Mouse (Mus musculus): ENCODE results near the gene Hoxb5. TPM values are rescaled to one million over a fixed set of nuclear protein-coding genes. Genes with fewer than 3 reads are reported as not detected.

Gene Hoxb5
- polyA plus RNA-seq, 1 experiment from 2014 or later = 0.09 TPM

DNA sequence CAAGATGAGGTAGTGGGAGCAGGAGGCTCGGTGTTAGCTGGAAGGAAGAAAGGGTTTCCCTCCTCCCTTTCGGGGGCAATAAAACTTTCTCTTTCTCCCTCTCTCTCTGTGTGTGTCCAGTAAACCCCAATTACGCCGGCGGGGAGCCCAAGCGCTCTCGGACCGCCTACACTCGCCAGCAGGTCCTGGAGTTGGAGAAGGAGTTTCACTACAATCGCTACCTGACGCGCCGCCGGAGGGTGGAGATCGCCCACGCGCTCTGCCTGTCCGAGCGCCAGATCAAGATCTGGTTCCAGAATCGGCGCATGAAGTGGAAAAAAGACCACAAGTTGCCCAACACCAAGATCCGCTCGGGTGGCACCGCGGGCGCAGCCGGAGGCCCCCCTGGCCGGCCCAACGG, 16.8 kb downstream of the Hoxb5 start:
- H3K4me1 ChIP-seq = 0 out of 2 replicates have a peak, but pooled peaks cover 3% of the 10 kb centered on the region
- H3K27me3 ChIP-seq (replicated peaks) = peaks cover 97% of the 10 kb centered on the region
- H3K9ac ChIP-seq = no peak overlapping the region
- H3K36me3 ChIP-seq (replicated peaks) = no peaks in the 10 kb centered on the region
- WGBS = 2% methylated on average over 29 of the region's 29 CpGs
- no peak overlapping the region for H3K4me2 ChIP-seq
- no peak overlapping the region for H3K4me3 ChIP-seq
- no peak for ATAC-seq (replicated peaks)
- no peak overlapping the region for H3K27ac ChIP-seq
- H3K9me3 ChIP-seq = no peaks in the 10 kb centered on the region

GRCm38 (mm10) chr11:96320688-96321087, 17.6 kb downstream of the Hoxb5 start:
- Histone ChIP-seq H3K4me1 (0 out of 2 replicates have a peak, but pooled peaks cover 3% of the 10 kb centered on the region), H3K27me3 (replicated peaks) (peaks cover 97% of the 10 kb centered on the region), H3K36me3 (replicated peaks) (no peaks in the 10 kb centered on the region), H3K9me3 (no peaks in the 10 kb centered on the region), H3K27ac (no peak overlapping the region), H3K9ac (no peak overlapping the region), H3K4me3 (no peak overlapping the region), H3K4me2 (no peak overlapping the region)
- no peak for ATAC-seq (replicated peaks)
- WGBS = 1% methylated on average over 17 of the region's 17 CpGs

- Histone ChIP-seq H3K36me3 (replicated peaks) (no peaks in the 10 kb centered on the region), H3K4me2 (no peak overlapping the region), H3K4me1 (0 out of 2 replicates have a peak, but pooled peaks cover 3% of the 10 kb centered on the region), H3K9ac (no peak overlapping the region), H3K27me3 (replicated peaks) (peaks cover 94% of the 10 kb centered on the region), H3K27ac (no peak overlapping the region), H3K4me3 (no peak overlapping the region), H3K9me3 (no peaks in the 10 kb centered on the region)
- WGBS = 6% methylated on average over 5 of the region's 5 CpGs
- no peak for ATAC-seq (replicated peaks)
These were observed 18.7 kb downstream of the Hoxb5 start for GRCm38 (mm10) chr11:96321846-96322245.

DNA sequence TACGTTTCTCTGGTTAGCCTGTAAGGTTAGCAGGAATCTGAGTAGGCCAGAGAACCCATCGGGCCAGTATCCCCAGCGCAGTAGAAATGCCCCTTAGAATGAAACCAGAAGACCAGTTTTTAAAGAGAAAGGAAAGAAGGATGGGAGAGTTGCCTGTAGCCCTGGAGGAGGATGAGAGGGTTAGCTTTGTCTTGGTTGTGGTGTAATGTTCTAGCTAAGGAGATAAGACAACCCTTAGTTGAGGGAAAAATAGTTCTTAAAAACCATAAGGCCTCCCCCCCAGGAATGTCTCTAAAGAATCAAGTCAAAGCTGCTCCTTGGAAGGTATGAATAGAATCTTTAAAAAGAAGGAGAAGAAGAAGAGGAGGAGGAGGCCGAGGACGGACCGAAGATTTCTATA, 19.6 kb downstream of the Hoxb5 start:
- no peak overlapping the region for H3K4me3 ChIP-seq
- H3K36me3 ChIP-seq (replicated peaks) = no peaks in the 10 kb centered on the region
- no peak overlapping the region for H3K9ac ChIP-seq
- H3K9me3 ChIP-seq = no peaks in the 10 kb centered on the region
- H3K4me1 ChIP-seq = 0 out of 2 replicates have a peak, but pooled peaks cover 3% of the 10 kb centered on the region
- H3K27ac ChIP-seq = no peak overlapping the region
- WGBS = 3% methylated on average over 6 of the region's 6 CpGs
- ATAC-seq (replicated peaks) = no peak
- no peak overlapping the region for H3K4me2 ChIP-seq
- H3K27me3 ChIP-seq (replicated peaks) = peaks cover 95% of the 10 kb centered on the region

DNA sequence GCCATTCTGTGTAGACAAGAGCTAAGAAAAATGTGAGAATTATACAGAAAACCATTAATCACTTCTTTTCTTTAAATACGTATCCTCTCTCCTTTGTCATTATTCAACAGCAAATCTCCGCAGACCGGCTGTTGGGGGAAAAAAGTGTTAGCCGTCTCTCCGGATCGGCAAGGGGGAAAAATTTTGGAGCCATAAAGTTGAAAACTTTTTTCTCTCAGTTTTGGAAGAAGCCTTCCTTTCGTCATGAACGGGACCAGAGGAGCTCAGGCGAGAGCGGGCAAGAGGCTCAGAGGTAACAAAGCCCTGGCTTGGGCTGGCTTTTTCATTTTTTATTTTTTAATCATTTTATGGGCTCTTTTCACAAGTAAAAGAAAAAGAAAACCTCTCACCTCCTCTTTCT, 20.0 kb downstream of the Hoxb5 start, which contains the start of gene Hoxb3:
Hoxb3 (plus strand) TSS at position 173 of the 400 bp plus-strand sequence.
- Histone ChIP-seq H3K27ac (no peak within 1 kb of the TSS), H3K9ac (no peak within 1 kb of the TSS), H3K27me3 (replicated peaks) (peaks cover 95% of the 10 kb centered on the region), H3K9me3 (no peaks in the 10 kb centered on the region), H3K36me3 (replicated peaks) (no peaks in the 10 kb centered on the region), H3K4me1 (0 out of 2 replicates have a peak, but pooled peaks cover 3% of the 10 kb centered on the region), H3K4me3 (no peak within 1 kb of the TSS), H3K4me2 (no peak within 1 kb of the TSS)
- 3% methylated on average over 10 of the region's 10 CpGs for WGBS
- no peak for ATAC-seq (replicated peaks)

GRCm38 (mm10) chr11:96324125-96324524, 21.0 kb downstream of the Hoxb5 start:
- no peak overlapping the region for H3K4me2 ChIP-seq

GRCm38 (mm10) chr11:96324965-96325364, 21.8 kb downstream of the Hoxb5 start:
- no peaks in the 10 kb centered on the region for H3K36me3 ChIP-seq (replicated peaks)
- H3K27me3 ChIP-seq (replicated peaks) = peaks cover 94% of the 10 kb centered on the region
- no peak overlapping the region for H3K27ac ChIP-seq
- WGBS = 3% methylated on average over 8 of the region's 8 CpGs
- H3K4me3 ChIP-seq = no peak overlapping the region
- H3K4me2 ChIP-seq = no peak overlapping the region
- H3K9ac ChIP-seq = no peak overlapping the region
- no peak for ATAC-seq (replicated peaks)
- no peaks in the 10 kb centered on the region for H3K9me3 ChIP-seq
- no peaks in the 10 kb centered on the region for H3K4me1 ChIP-seq

More at GRCm38 (mm10) chr11:96324125-96324524, 21.0 kb downstream of the Hoxb5 start:
- Histone ChIP-seq H3K27ac (no peak overlapping the region), H3K4me3 (no peak overlapping the region), H3K27me3 (replicated peaks) (peaks cover 95% of the 10 kb centered on the region), H3K9ac (no peak overlapping the region), H3K4me1 (no peaks in the 10 kb centered on the region), H3K36me3 (replicated peaks) (no peaks in the 10 kb centered on the region), H3K9me3 (no peaks in the 10 kb centered on the region)
- 0% methylated on average over 5 of the region's 5 CpGs for WGBS
- no peak for ATAC-seq (replicated peaks)

- H3K4me3 ChIP-seq = no peak overlapping the region
- no peaks in the 10 kb centered on the region for H3K4me1 ChIP-seq
- no peak overlapping the region for H3K4me2 ChIP-seq
- WGBS = 1% methylated on average over 22 of the region's 22 CpGs
- H3K9me3 ChIP-seq = no peaks in the 10 kb centered on the region
- H3K27me3 ChIP-seq (replicated peaks) = peaks cover 95% of the 10 kb centered on the region
- H3K36me3 ChIP-seq (replicated peaks) = no peaks in the 10 kb centered on the region
- no peak overlapping the region for H3K27ac ChIP-seq
- H3K9ac ChIP-seq = no peak overlapping the region
- no peak for ATAC-seq (replicated peaks)
These were observed 22.6 kb downstream of the Hoxb5 start for GRCm38 (mm10) chr11:96325747-96326212.

DNA sequence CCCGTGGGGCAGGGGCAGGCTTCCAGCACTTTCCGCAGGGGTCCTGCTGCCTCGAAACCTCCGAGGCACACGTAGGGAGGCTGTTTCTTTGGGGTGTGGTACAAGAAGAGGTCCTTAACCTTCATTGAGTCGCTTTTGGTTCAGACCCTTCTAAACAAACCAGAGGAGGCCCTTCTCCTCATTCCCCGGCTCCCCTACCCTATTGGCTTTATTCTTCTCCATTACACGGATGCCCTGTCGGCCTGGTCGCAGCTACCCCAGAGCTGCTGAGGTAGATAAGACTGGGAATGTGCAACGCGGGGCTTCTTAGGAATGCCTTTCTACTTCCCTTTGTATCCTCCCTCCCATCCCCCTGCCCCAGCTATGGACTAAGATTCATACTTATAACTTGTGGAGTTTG, 23.6 kb downstream of the Hoxb5 start:
- peaks cover 95% of the 10 kb centered on the region for H3K27me3 ChIP-seq (replicated peaks)
- no peak overlapping the region for H3K4me3 ChIP-seq
- ATAC-seq (replicated peaks) = no peak
- H3K4me2 ChIP-seq = no peak overlapping the region
- H3K27ac ChIP-seq = no peak overlapping the region
- H3K9me3 ChIP-seq = no peaks in the 10 kb centered on the region
- 2% methylated on average over 12 of the region's 12 CpGs for WGBS
- H3K36me3 ChIP-seq (replicated peaks) = no peaks in the 10 kb centered on the region
- no peak overlapping the region for H3K9ac ChIP-seq
- H3K4me1 ChIP-seq = no peaks in the 10 kb centered on the region

- Histone ChIP-seq H3K27me3 (replicated peaks) (peaks cover 95% of the 10 kb centered on the region), H3K9me3 (no peaks in the 10 kb centered on the region), H3K9ac (no peak overlapping the region), H3K4me3 (no peak overlapping the region), H3K4me2 (no peak overlapping the region), H3K27ac (no peak overlapping the region), H3K36me3 (replicated peaks) (no peaks in the 10 kb centered on the region), H3K4me1 (no peaks in the 10 kb centered on the region)
- 3% methylated on average over 7 of the region's 7 CpGs for WGBS
- no peak for ATAC-seq (replicated peaks)
These were observed 24.0 kb downstream of the Hoxb5 start for GRCm38 (mm10) chr11:96327122-96327521.

GRCm38 (mm10) chr11:96327750-96328149, 24.6 kb downstream of the Hoxb5 start:
- H3K4me3 ChIP-seq = no peak overlapping the region
- H3K36me3 ChIP-seq (replicated peaks) = no peaks in the 10 kb centered on the region
- ATAC-seq (replicated peaks) = no peak
- peaks cover 95% of the 10 kb centered on the region for H3K27me3 ChIP-seq (replicated peaks)
- H3K9ac ChIP-seq = no peak overlapping the region
- WGBS = 0% methylated on average over 5 of the region's 5 CpGs
- H3K9me3 ChIP-seq = no peaks in the 10 kb centered on the region
- no peak overlapping the region for H3K4me2 ChIP-seq
- H3K4me1 ChIP-seq = no peaks in the 10 kb centered on the region; the same call in 1 of the 2 replicates
- no peak overlapping the region for H3K27ac ChIP-seq

DNA sequence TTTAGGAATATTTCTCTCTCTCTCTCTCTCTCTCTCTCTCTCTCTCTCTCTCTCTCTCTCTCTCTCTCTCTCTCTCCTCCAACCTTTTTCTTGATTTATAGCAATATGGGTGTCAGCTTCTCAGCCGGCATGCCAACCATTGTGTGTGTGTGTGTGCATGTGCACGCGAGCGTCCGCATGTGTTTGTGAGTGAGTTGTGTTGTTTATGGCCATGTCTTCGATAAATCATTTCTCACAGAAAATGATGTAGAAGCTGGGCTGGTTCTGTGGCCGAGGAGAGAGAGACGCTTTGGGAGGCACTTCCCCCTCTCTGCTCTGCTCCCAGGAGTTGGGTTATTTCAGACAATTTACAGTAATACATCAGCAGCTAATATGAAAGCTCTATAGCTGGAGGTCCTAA, 25.5 kb downstream of the Hoxb5 start:
- Histone ChIP-seq H3K9me3 (no peaks in the 10 kb centered on the region), H3K9ac (no peak overlapping the region), H3K4me2 (no peak overlapping the region), H3K4me3 (no peak overlapping the region), H3K36me3 (replicated peaks) (no peaks in the 10 kb centered on the region), H3K27ac (no peak overlapping the region), H3K27me3 (replicated peaks) (peaks cover 95% of the 10 kb centered on the region), H3K4me1 (no peaks in the 10 kb centered on the region; the same call in 1 of the 2 replicates)
- WGBS = 6% methylated on average over 8 of the region's 8 CpGs
- ATAC-seq (replicated peaks) = no peak

- Histone ChIP-seq H3K27ac (no peak overlapping the region), H3K27me3 (replicated peaks) (peaks cover 99% of the 10 kb centered on the region), H3K36me3 (replicated peaks) (no peaks in the 10 kb centered on the region), H3K4me3 (no peak overlapping the region), H3K4me1 (no peaks in the 10 kb centered on the region; the same call in 1 of the 2 replicates), H3K9ac (no peak overlapping the region), H3K4me2 (no peak overlapping the region), H3K9me3 (no peaks in the 10 kb centered on the region)
- WGBS = 0% methylated on average over 8 of the region's 8 CpGs
- no peak for ATAC-seq (replicated peaks)
These were observed 29.0 kb downstream of the Hoxb5 start for GRCm38 (mm10) chr11:96332105-96332504.

All from midbrain, embryonic 15.5 days (tissue).